Mouse (Mus musculus) MEL (cell line): ENCODE data around the gene Smug1.

Experiments
- TBP ChIP-seq: IDR thresholded peaks from 2 replicates; pipeline ENCODE4 v1.8.0; 2011; ENCODE audit warnings: low read depth, low read length, improper control_type of control experiment
- USF2 ChIP-seq, 2 experiments: IDR thresholded peaks; 2 replicates each; pipeline ENCODE4 v1.6.1; 2011 to 2012; ENCODE audit warnings: improper control_type of control experiment in 2 of 2, low read length in 2 of 2, borderline replicate concordance in 1 of 2, inconsistent platforms in 1 of 2, low read depth in 1 of 2, mild to moderate bottlenecking in 1 of 2; ENCODE audit not compliant: insufficient read depth in 1 of 2

DNA sequence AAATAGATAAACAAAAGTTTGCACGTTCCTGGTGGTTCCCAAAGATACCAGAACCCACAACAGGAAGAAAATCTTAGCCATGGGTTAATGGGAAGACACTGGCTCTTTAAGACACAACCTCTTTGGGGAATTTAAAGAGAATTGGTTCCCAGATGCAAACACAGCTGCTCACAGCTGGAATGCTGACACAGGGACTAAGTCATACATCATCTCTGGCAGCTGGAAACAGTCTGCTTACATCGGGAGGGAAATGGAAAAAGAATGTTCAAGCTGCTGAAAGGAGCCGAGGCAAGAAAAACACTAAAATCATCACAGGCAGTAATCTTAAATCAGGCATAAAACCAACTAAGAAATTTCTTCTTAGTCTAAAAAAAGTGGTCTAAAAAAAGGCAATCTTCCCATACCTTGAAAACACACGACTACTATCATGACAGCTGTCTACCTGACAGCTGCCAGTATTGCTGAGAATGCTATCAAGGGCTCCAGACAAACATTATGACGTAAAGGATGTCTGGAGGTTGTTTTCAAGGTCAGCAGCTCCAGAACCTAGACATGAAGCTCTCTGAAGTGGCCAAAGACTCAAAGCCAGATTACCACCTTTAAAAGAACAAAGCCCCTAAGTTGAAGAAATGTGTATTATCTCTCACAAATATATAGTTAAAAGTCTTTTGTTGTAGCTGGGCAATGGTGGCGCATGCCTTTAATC, 35.3 kb upstream of the Smug1 start:
- TF ChIP-seq TBP: no peak
- no peak for TF ChIP-seq USF2 (IDR thresholded peaks at IDR 0.05; ENCODE audit: borderline replicate concordance in 1 of 2, insufficient read depth in 1 of 2, low read depth in 1 of 2, low read length in 2 of 2)
